Mouse (Mus musculus) heart, postnatal 0 days (tissue): ENCODE measurements around the gene Upf2. TPM values are rescaled to one million over a fixed set of nuclear protein-coding genes. Genes with fewer than 3 reads are reported as not detected.

Source experiments
- ATAC-seq: fragments of 200-750 bp; cut with Nextera tagmentation; 2 replicates; pipeline ENCODE4 v1.8.0; 2017; ENCODE audit warnings: low read depth, moderate number of reproducible peaks, moderate library complexity; ENCODE audit not compliant: insufficient read depth
- DNase-seq: peaks from one replicate; pipeline ENCODE4 v3.0.0-alpha.2; 2016; ENCODE audit warnings: low spot score
- H3K27ac ChIP-seq: fragments of 300-500 bp; sonication (generic); 2 replicates; pipeline ENCODE4 v1.5.1; 2014; ENCODE audit warnings: low read depth, mild to moderate bottlenecking
- H3K27me3 ChIP-seq: fragments of 300-500 bp; sonication (generic); 2 replicates; pipeline ENCODE4 v1.6.1; 2014; ENCODE audit warnings: low read length, mixed read lengths; ENCODE audit not compliant: control insufficient read depth, insufficient read depth
- H3K36me3 ChIP-seq: fragments of 300-500 bp; sonication (generic); replicated peaks from 2 replicates; pipeline ENCODE4 v1.6.1; 2014; ENCODE audit warnings: low read length, mixed read lengths; ENCODE audit not compliant: control insufficient read depth, insufficient read depth
- H3K4me1 ChIP-seq: fragments of 300-500 bp; sonication (generic); 2 replicates; pipeline ENCODE4 v1.6.1; 2014; ENCODE audit warnings: antibody characterized with exemption; ENCODE audit not compliant: control insufficient read depth, insufficient read depth
- H3K4me2 ChIP-seq: fragments of 300-500 bp; sonication (generic); 2 replicates; pipeline ENCODE4 v1.6.1; 2014; ENCODE audit warnings: low read depth, mild to moderate bottlenecking, low read length, moderate library complexity
- H3K4me3 ChIP-seq: fragments of 300-500 bp; sonication (generic); 2 replicates; pipeline ENCODE4 v1.5.1; 2014; ENCODE audit warnings: low read depth, low read length
- H3K9ac ChIP-seq: fragments of 300-500 bp; sonication (generic); replicated peaks from 2 replicates; pipeline ENCODE4 v1.6.1; 2014; ENCODE audit warnings: low read depth, low read length, mixed read lengths
- H3K9me3 ChIP-seq: fragments of 300-500 bp; sonication (generic); replicated peaks from 2 replicates; pipeline ENCODE4 v1.6.1; 2016; ENCODE audit warnings: low read length; ENCODE audit not compliant: control insufficient read depth
- CTCF ChIP-seq: IDR thresholded peaks from 2 replicates; pipeline ENCODE4 v1.5.1; 2016; ENCODE audit warnings: antibody characterized with exemption, control low read depth, low read depth
- EP300 ChIP-seq: IDR thresholded peaks from 2 replicates; pipeline ENCODE4 v1.6.1; 2016; ENCODE audit warnings: antibody characterized with exemption, low read depth
- WGBS: fragments of 180-500 bp; shearing (Covaris S2); extraction: QIAGEN DNeasy Blood & Tissue Kit; methylation state at CpG from one replicate; pipeline ENCODE4 v1.1.7; 2014; 5-methylcytosine and 5-hydroxymethylcytosine counted together
- polyA plus RNA-seq: library from polyadenylated mRNA; unstranded; fragments of >200 nt; fragmentation: Nextera tagmentation; extraction: Ambion mirVana; gene quantifications from 2 replicates; pipeline ENCODE4 v1.2.1, GENCODE M21; 2015
- total RNA-seq: library from RNA; depleted of rRNA; stranded (reverse); fragments of >200 nt; gene quantifications from 2 replicates; pipeline ENCODE4 v1.2.3, GENCODE M21; 2014; ENCODE audit warnings: low replicate concordance

Gene Upf2
- total and polyA plus RNA-seq, 2 experiments from 2014 or later = 3.6 to 5.6 TPM

- Histone ChIP-seq H3K27ac (no peak overlapping the region), H3K9me3 (no peaks in the 10 kb centered on the region), H3K27me3 (no peaks in the 10 kb centered on the region), H3K9ac (no peak overlapping the region), H3K4me3 (no peak overlapping the region), H3K4me1 (0 out of 2 replicates have a peak, but pooled peaks cover 2% of the 10 kb centered on the region), H3K4me2 (no peak overlapping the region), H3K36me3 (peaks cover 38% of the 10 kb centered on the region)
- TF ChIP-seq EP300 (no peak), CTCF (no peak)
- WGBS = 92% methylated on average over 1 of the region's 1 CpGs
- no peak for ATAC-seq
- DNase-seq = no peak
Measured at GRCm38 (mm10) chr2:6042644-6043043, 91.4 kb downstream of the Upf2 start.

GRCm38 (mm10) chr2:6046796-6047195 lies 95.5 kb downstream of the Upf2 start:
- H3K27ac ChIP-seq = no peak overlapping the region
- no peak for ATAC-seq
- H3K9me3 ChIP-seq = no peaks in the 10 kb centered on the region
- TF ChIP-seq CTCF = no peak
- TF ChIP-seq EP300 = no peak
- no peak overlapping the region for H3K9ac ChIP-seq
- no peak for DNase-seq
- H3K36me3 ChIP-seq = peaks cover 50% of the 10 kb centered on the region
- H3K4me3 ChIP-seq = no peak overlapping the region
- no peak overlapping the region for H3K4me2 ChIP-seq
- WGBS = 79% methylated on average over 7 of the region's 7 CpGs
- 0 out of 2 replicates have a peak, but pooled peaks cover 5% of the 10 kb centered on the region for H3K4me1 ChIP-seq
- no peaks in the 10 kb centered on the region for H3K27me3 ChIP-seq

GRCm38 (mm10) chr2:6048570-6048969 lies 97.3 kb downstream of the Upf2 start:
- no peak for ATAC-seq
- WGBS = 50% methylated on average over 4 of the region's 4 CpGs
- H3K36me3 ChIP-seq = peaks cover 56% of the 10 kb centered on the region

GRCm38 (mm10) chr2:6049018-6049417 lies 97.7 kb downstream of the Upf2 start:
- H3K4me2 ChIP-seq = no peak overlapping the region
- ATAC-seq = no peak
- TF ChIP-seq EP300 (no peak), CTCF (no peak)
- H3K27ac ChIP-seq = no peak overlapping the region
- no peak overlapping the region for H3K4me3 ChIP-seq
- 80% methylated on average over 3 of the region's 3 CpGs for WGBS
- H3K4me1 ChIP-seq = 0 out of 2 replicates have a peak, but pooled peaks cover 5% of the 10 kb centered on the region
- no peaks in the 10 kb centered on the region for H3K27me3 ChIP-seq
- H3K9me3 ChIP-seq = no peaks in the 10 kb centered on the region
- peaks cover 53% of the 10 kb centered on the region for H3K36me3 ChIP-seq
- H3K9ac ChIP-seq = no peak overlapping the region
- no peak for DNase-seq

More at GRCm38 (mm10) chr2:6048570-6048969, 97.3 kb downstream of the Upf2 start:
- no peaks in the 10 kb centered on the region for H3K9me3 ChIP-seq
- DNase-seq = no peak
- H3K4me2 ChIP-seq = no peak overlapping the region
- no peaks in the 10 kb centered on the region for H3K27me3 ChIP-seq
- H3K4me3 ChIP-seq = no peak overlapping the region
- no peak overlapping the region for H3K9ac ChIP-seq
- H3K27ac ChIP-seq = no peak overlapping the region
- TF ChIP-seq EP300 (no peak), CTCF (no peak)
- 0 out of 2 replicates have a peak, but pooled peaks cover 5% of the 10 kb centered on the region for H3K4me1 ChIP-seq

- H3K9ac ChIP-seq = no peak overlapping the region
Measured at GRCm38 (mm10) chr2:6055466-6055865, 104.2 kb downstream of the Upf2 start.

GRCm38 (mm10) chr2:6056518-6056917 lies 105.2 kb downstream of the Upf2 start:
- H3K27ac ChIP-seq = no peak overlapping the region
- TF ChIP-seq CTCF = no peak
- TF ChIP-seq EP300 = no peak
- H3K4me1 ChIP-seq = no peaks in the 10 kb centered on the region
- no peak overlapping the region for H3K9ac ChIP-seq
- H3K4me3 ChIP-seq = no peak overlapping the region
- H3K36me3 ChIP-seq = peaks cover 41% of the 10 kb centered on the region
- ATAC-seq (no peak), DNase-seq (no peak)
- 89% methylated on average over 3 of the region's 3 CpGs for WGBS
- H3K9me3 ChIP-seq = no peaks in the 10 kb centered on the region
- H3K4me2 ChIP-seq = no peak overlapping the region
- H3K27me3 ChIP-seq = no peaks in the 10 kb centered on the region

More at GRCm38 (mm10) chr2:6055466-6055865, 104.2 kb downstream of the Upf2 start:
- no peak overlapping the region for H3K4me2 ChIP-seq
- no peak for TF ChIP-seq CTCF
- no peak for TF ChIP-seq EP300
- H3K27me3 ChIP-seq = no peaks in the 10 kb centered on the region
- H3K9me3 ChIP-seq = no peaks in the 10 kb centered on the region
- 93% methylated on average over 11 of the region's 11 CpGs for WGBS
- H3K27ac ChIP-seq = no peak overlapping the region
- ATAC-seq (no peak), DNase-seq (no peak)
- H3K4me3 ChIP-seq = no peak overlapping the region
- no peaks in the 10 kb centered on the region for H3K4me1 ChIP-seq
- H3K36me3 ChIP-seq = peaks cover 52% of the 10 kb centered on the region
